Comparison of ENCODE assay signal across 22 mouse cellular contexts in the genomic region with DNA sequence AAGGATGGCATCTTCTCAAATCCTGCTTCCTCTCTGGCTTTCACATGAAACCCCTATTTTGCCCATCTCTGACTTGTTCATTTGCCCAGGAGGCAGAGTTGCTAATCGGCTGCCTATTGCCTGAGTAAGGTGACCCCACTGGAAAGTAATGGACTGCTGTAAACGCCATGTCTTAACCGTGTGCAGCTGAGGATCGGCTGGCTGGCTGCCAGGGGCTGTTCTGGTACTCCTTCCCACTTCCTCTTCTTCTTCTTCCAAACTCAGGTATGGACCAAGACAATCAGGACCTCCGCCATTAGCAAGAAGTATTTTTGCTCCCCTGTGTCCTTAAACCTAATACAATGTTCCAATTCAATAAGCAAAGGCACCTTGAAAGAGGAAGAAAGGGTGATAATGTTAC.
"Had no signal": no experiment of that assay in that cellular context is flagged by ENCODE, and none has a peak within 500 bp of the region (broad histone marks: within the 10 kb centered on the region; RNA-seq: fewer than 3 reads in every experiment).

No protein-coding gene starts in this region.

- H3K4me3 ChIP-seq: limb, embryonic 10.5 days; limb, embryonic 13.5 days; liver, embryonic 12.5 days; liver, embryonic 15.5 days; lung, embryonic 15.5 days; neural tube, embryonic 12.5 days; neural tube, embryonic 15.5 days had no signal

- ATAC-seq: liver, embryonic 12.5 days had no signal

- H3K36me3 ChIP-seq: limb, embryonic 10.5 days; limb, embryonic 13.5 days; liver, embryonic 12.5 days; liver, embryonic 15.5 days; lung, embryonic 15.5 days; neural tube, embryonic 12.5 days; neural tube, embryonic 15.5 days had no signal

- H3K4me2 ChIP-seq: limb, embryonic 13.5 days; liver, embryonic 12.5 days; liver, embryonic 15.5 days; lung, embryonic 15.5 days; midbrain, embryonic 11.5 days; neural tube, embryonic 12.5 days; neural tube, embryonic 15.5 days had no signal

- H3K27me3 ChIP-seq: limb, embryonic 13.5 days; liver, embryonic 12.5 days; liver, embryonic 15.5 days; lung, embryonic 15.5 days; neural tube, embryonic 12.5 days; neural tube, embryonic 15.5 days had no signal

- DNase-seq: kidney, adult 9 months; kidney, postnatal 25 days; layer of hippocampus, postnatal 36 days; liver; lung, adult 18-20 months; lung, postnatal 10 days; lung, postnatal 4 days; midbrain, embryonic 14.5 days; right cerebral cortex, adult 18-20 months; right cerebral cortex, postnatal 14 days; right cerebral cortex, postnatal 4 days; thymus, adult 2 months; thymus, postnatal 14 days; thymus, postnatal 4 days had no signal
